Mouse (Mus musculus) heart, adult 8-10 months (tissue): ENCODE data around the gene Hnrnpll. TPM values are rescaled to one million over a fixed set of nuclear protein-coding genes. Genes with fewer than 3 reads are reported as not detected.

Source experiments
- DNase-seq: peaks from one replicate; pipeline ENCODE4 v3.0.0; 2022; ENCODE audit warnings: low spot score
- total RNA-seq, 4 experiments: library from RNA; stranded (reverse); gene quantifications; 2 replicates each; pipeline ENCODE4 v1.2.4; 2022

Gene Hnrnpll
- total RNA-seq, 4 experiments from 2014 or later = 18.3 to 22.9 (median 22.5) TPM

GRCm38 (mm10) chr17:79999631-80000030, 62.5 kb downstream of the Hnrnpll start:
- no peak for DNase-seq

GRCm38 (mm10) chr17:79998986-79999385, 63.1 kb downstream of the Hnrnpll start:
- DNase-seq = no peak

DNA sequence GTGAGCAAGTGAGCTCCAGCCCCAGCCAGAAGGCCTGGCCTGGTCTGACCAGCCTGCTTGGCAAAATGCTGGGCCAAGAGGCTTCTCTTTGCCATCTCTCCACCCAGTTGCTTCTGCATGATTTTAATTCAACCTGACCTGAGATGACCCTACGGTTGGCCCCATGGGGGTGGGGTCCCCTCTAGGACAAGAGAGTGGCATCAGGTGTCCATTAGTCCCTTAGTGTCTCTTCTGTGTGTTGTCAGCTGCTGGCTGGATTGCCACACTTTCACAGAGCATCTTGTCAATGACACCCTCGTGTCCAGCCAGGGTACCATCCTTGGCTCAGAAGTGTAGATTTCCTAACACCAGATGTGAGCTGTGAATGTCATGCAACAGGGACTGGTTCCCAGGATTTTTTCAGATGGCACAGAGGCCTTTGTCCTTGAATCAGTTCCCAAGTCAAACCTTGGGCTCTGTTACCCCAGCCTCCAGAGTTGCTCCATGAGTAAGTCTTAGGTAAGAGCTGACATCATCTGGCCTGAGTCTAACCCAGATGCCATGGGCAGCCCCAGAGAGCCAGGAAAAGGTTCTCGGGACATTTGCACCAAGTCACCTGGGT, 66.9 kb downstream of the Hnrnpll start:
- no peak for DNase-seq

- DNase-seq = no peak
Measured at GRCm38 (mm10) chr17:79992114-79992513, 70.0 kb downstream of the Hnrnpll start.

DNA sequence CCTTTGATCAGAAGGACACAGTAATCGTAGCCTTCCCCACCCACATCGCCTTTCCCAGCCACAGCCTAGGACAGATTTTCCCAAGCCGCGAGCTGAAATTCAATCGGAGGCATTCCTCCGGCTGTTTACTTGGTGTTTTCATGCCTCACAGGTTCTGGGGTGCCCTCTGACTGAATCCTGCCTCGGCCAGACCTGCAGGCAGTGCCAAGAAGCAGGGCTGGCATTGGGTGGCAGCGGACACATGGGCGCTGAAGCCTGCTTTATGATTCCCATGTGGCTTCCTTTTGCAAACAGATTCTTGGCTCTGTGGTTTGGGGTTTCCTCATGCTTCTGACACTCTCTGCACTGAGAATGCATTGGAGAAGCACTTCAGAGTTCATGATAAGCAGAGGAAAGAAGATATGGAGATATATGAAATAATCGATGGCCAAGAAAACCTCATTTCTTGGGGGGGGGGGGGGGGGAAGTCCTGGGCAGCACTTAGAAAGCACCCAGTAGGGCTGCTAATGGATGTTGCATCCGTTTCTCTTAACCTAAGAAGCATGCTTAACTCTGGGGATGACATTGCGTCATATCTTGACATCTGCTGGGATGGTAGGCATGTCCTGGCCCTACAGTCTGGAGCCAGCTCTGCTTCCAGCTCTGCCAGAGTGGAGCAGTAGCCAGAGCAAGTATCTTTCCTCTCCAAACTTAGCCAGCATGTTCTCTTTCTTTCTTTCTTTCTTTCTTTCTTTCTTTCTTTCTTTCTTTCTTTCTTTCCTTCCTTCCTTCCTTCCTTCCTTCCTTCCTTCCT, 70.8 kb downstream of the Hnrnpll start:
- DNase-seq = no peak

DNA sequence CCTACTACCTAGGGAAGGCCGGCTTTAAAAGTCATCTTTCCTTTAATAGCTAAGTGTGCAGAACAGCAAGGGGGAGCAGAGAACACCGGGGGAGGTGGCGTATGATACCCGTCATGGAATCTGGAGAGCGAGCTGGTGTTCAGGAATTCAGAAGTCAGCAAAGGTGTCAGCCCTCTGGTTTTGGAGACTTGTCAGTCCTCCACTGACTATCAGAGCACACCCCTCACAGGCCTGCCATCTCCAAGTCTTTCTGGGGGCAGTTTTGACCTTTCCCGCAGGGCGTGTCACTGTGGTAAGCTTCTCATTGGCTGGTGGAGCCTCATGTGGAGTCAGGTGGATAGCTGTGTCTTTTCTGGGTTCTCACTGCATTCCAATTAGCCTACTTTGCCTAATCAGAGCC, 72.0 kb downstream of the Hnrnpll start:
- DNase-seq = no peak

DNA sequence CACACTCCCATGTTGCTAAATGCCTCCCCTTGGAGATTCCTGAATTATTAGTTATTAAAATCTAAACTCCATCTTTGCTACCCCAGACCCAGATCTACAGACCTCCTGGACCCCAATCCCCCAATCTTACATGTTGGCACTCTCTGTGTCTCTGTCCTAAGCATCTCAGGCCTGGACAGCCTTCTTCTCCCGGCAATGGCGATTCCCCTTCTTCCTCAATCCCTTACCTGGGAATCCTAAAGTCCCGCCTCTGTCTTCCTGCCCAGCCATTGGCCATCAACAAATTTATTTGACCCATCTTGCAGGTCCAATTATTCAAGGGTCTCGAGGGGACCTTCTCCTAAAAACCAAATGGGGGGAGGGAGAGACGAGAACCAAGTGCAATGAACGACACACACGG, 77.7 kb downstream of the Hnrnpll start:
- DNase-seq = no peak

DNA sequence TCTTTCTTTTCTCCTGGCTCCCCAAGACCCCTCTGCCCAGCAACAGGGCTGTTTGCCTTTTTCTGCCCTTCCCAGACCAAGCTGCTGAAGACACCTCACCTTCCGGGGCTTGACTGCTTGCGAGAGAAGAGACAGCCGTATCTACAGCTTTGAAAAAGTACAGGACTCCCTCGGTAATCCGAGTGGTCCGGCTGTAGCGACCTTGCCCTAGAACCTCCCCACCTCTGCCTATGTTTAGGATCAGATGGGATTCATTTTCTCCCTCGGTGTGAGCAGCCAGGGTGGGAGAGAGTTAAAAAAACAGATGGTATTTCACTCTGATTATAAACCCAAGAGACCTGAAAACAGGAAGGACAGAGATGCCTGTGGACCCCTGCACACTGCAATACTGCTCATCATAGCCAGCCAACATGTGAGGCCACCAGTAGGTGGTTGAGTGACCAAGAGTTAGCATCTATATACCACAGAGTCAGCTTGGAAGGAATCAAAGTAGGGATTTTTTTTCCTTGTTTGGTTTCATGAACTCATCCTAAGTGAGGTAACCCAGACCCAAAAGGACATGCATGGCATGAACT, 79.1 kb downstream of the Hnrnpll start:
- no peak for DNase-seq

DNA sequence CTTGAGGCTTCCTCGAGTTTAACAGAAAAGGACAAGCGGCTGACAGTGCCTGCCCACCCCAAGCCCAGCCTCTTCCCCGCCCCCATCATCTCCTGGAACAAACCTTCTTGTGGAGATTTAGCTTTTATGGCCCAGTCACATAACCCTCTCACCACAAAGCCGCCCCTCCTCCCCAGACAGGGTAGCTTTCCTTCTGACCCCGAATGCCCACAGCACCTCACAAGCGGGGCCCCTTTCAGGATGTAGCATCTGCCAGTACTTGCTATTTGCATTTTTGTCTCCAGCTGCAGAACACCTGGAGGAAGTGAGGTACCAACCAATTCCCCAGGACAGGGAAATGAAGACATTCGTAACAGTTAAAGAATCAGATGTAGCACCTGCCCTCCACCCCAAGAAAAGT, 79.6 kb downstream of the Hnrnpll start:
- DNase-seq = no peak

DNA sequence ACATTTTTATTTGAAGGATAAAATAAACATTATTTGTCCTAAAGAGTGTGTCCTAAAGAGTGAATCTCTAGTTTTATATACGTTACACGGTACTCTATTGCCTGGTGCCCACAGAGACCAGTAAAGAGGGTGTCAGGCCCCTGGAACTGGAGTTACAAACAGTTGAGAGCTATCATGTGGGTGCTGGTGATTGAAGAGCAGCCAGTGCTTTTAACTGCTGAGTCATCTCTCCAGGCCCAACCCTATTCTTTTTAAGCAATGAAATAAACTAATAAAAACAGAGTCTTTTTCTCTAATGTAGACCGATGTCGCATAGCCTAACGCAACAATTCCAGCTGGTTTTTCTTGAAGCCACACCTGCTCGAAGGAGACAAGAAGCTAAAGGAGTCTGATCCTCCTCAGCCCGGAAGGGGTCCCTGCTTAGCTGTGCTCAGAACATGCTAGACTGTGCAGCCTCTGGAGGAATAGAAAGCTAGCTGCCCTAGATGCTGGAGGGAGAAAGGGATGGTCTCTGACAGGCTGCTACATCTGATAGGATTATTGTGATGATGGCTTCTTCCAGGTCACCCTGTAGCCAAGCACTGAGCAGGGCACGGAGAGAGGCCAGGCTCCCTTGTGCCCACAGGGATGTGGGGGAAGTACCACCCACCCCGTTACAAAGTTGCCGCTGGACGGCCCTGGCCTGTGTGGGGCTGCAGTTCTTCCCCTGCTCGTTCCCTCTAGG, 80.2 kb downstream of the Hnrnpll start:
- no peak for DNase-seq

DNA sequence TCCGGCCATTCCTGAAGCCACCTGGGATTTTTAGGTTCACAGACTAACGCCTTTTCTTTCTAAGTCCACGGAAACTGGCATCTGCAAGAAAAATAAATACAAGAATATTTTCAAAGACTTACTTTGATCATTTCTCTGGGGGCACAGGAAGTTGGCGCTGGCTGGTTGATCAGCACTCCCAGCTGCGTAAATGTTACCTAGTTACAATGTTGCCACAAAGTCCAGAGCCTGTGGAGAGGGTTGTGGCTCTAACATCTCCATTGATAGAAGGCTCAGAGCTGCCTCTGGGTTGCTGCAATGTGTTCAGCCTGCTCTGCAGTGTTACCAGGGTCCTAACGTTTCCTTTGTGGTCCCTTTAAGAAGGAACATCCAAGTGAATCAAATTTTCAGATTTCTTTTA, 80.8 kb downstream of the Hnrnpll start:
- DNase-seq = no peak

DNA sequence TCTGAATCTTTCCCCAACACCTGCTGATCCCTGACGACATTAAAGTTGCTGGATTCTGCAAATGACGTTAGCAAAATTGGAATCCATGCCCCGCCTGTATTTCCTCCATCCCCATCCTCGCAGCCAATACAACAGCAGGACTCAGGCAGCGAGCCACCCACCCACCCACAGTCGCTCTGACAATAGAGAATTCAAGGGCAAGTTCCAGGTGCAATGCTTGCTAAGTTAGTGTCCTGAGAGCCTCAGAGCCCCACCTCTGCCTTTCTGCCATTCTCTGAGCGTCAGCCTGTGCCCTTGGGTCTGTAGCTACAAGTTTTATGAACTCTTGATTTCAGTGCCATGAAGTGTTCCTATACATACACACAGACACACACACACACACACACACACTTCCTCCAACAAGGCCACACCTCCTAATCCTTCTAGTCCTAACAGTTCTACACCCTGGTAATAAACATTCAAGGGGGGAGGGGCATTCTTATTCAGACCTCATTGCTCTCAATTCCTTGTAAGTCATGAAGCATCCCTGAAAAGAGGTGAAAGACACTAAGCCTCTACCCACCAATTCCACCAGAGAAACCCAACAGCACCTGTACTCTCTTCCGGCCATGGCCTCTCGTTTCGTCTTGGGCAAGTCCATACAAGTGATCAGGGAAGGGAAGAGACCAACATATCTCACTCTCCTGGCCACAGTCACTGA, 81.6 kb downstream of the Hnrnpll start:
- DNase-seq = no peak

Other genes with a start within 250 kb of the Hnrnpll start
- gene Atl2, start 166.2 kb downstream of the Hnrnpll start, total RNA-seq = 10 to 100 TPM; 31.8 to 33.7 (median 32.1) TPM
- gene Galm, start 65.1 kb upstream of the Hnrnpll start, total RNA-seq = 10 to 100 TPM; 17.8 to 21.2 (median 19.7) TPM
- 10 to 100 TPM; 39.2 to 44.4 (median 41.9) TPM for gene Srsf7, start 145.0 kb upstream of the Hnrnpll start, total RNA-seq
- under 1 TPM in 1 of 4 experiments, not detected in 3; 0.11 TPM for gene Ttc39d, start 145.1 kb upstream of the Hnrnpll start, total RNA-seq
- gene Gemin6, start 162.1 kb upstream of the Hnrnpll start, total RNA-seq = 1 to 10 TPM; 3.9 to 4.6 (median 4.4) TPM
- gene Morn2, start 227.9 kb upstream of the Hnrnpll start, total RNA-seq = 10 to 100 TPM; 13.2 to 17.9 (median 15.3) TPM
- gene Dhx57, start 228.1 kb upstream of the Hnrnpll start, total RNA-seq = 1 to 10 TPM; 4.5 to 7.6 (median 6.1) TPM
- gene Arhgef33, start 245.1 kb upstream of the Hnrnpll start, total RNA-seq = under 1 TPM in 1 of 4 experiments, not detected in 3; 0.37 TPM